Mouse (Mus musculus): ENCODE measurements around the gene Hoxb8. TPM values are rescaled to one million over a fixed set of nuclear protein-coding genes. Genes with fewer than 3 reads are reported as not detected.

The Hoxb8 gene
- polyA plus RNA-seq, 1 experiment from 2014 or later: not detected

DNA sequence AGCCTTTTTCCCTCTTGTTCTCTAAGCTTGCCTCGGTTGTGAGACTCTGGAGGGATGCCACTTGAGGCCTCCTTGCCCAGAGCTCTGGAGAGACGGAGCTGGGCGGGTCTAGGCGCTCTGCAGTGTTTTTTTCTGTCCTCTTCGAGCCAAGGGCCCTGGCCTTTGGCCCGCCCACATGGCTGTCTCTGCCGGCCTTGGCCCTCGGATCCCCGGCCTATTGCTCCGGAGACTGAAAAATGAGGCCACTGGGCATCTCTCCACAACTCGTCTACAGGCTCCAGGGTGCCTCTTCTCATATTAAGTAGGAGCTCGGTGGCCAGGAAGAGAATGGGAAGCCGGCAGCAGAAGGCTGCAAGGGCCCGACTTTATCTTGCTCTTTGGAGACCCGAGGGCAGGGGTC lies 20.1 kb downstream of the Hoxb8 start:
- no peak for ATAC-seq
- Histone ChIP-seq H3K9me3 (replicated peaks; ENCODE audit: control insufficient read depth, low read length, poor library complexity, severe bottlenecking) (no peaks in the 10 kb centered on the region), H3K4me1 (ENCODE audit: control insufficient read depth, insufficient read depth, low read length) (no peaks in the 10 kb centered on the region), H3K36me3 (ENCODE audit: control insufficient read depth, insufficient read depth, low read length) (no peaks in the 10 kb centered on the region), H3K27ac (ENCODE audit: low read length) (no peak overlapping the region), H3K27me3 (ENCODE audit: control insufficient read depth, insufficient read depth, low read depth, low read length) (peaks cover 85% of the 10 kb centered on the region), H3K9ac (ENCODE audit: low read depth, low read length) (no peak overlapping the region), H3K4me3 (ENCODE audit: low read depth, low read length) (no peak overlapping the region), H3K4me2 (ENCODE audit: low read length) (no peak overlapping the region)
- WGBS: under 1% methylated on average over 15 of the region's 15 CpGs

DNA sequence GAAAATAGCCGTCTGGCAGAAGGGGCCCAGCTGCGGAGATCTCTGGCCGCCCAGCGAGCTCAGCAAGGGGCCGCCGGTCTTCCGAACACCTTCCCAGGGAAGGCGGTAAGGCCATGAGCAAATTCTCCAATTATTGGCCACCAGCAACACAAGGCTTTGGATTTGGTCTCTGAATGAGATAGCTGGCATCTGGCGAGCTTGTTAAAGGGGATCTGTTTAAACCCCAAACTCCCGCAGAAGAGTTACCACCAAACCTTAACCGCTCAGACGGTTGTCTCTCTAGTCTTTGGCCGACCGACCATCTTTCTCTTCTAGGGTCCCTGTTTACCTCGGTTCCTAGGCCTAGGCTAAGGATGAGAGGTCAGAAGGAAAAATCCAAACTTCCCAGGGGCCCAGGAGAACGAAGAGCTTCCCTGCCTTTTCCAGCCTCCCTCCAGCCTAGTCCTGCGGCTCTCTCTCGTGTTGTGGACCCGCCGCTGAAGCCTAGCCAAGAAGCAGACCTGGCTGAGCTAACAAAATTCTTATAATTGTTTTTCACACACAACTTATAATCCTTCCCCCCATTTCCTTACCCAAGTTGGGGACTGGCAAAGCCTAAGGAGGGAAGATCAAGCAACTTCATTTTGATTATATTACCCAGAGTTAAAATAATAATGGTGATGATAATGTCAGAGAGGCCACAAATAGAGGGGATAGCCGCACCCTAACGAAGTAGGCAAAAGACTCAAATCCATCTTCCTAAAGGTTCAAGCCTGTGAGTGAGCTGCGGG lies 20.9 kb downstream of the Hoxb8 start:
- no peak for ATAC-seq
- H3K4me2 ChIP-seq (ENCODE audit: low read length): no peak overlapping the region
- H3K27me3 ChIP-seq (ENCODE audit: control insufficient read depth, insufficient read depth, low read depth, low read length): peaks cover 85% of the 10 kb centered on the region
- no peak overlapping the region for H3K9ac ChIP-seq (ENCODE audit: low read depth, low read length)
- H3K36me3 ChIP-seq (ENCODE audit: control insufficient read depth, insufficient read depth, low read length): no peaks in the 10 kb centered on the region
- WGBS: 3% methylated on average over 23 of the region's 23 CpGs
- no peaks in the 10 kb centered on the region for H3K9me3 ChIP-seq (replicated peaks; ENCODE audit: control insufficient read depth, low read length, poor library complexity, severe bottlenecking)
- no peak overlapping the region for H3K4me3 ChIP-seq (ENCODE audit: low read depth, low read length)
- no peak overlapping the region for H3K27ac ChIP-seq (ENCODE audit: low read length)
- no peaks in the 10 kb centered on the region for H3K4me1 ChIP-seq (ENCODE audit: control insufficient read depth, insufficient read depth, low read length)

DNA sequence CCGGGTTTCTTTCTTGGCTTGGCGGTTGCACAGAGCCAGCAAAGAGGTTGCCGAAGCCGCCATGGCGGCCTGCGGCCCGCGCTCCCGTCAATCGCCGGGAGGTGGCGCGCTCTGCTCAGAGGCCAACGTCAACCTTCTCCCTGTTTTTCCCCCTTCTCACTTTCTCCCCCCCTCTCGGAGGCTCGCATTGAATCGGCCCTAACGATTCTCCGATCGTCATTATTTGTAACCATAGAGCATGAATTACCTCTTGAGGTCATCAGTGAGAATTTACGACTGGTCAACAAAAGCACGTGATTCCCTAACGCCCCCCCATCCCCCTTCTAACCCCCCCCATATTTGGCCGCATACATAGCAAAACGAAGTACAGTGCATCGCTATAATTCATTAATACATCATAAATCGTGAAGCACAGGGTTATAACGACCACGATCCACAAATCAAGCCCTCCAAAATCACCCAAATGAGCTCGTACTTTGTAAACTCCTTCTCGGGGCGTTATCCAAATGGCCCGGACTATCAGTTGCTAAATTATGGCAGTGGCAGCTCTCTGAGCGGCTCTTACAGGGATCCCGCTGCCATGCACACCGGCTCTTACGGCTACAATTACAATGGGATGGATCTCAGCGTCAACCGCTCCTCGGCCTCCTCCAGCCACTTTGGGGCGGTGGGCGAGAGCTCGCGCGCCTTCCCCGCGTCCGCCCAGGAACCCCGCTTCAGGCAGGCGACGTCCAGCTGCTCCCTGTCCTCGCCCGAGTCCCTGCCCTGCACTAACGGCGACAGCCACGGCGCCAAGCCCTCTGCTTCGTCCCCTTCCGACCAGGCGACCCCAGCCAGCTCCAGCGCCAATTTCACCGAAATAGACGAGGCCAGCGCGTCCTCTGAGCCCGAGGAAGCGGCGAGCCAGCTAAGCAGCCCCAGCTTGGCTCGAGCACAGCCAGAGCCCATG lies 21.7 kb downstream of the Hoxb8 start, which contains the start of gene Hoxb5:
Gene Hoxb5 (plus strand): TSS at position 186 of the 949 bp plus-strand sequence.
- Histone ChIP-seq H3K9ac (ENCODE audit: low read depth, low read length) (no peak within 1 kb of the TSS), H3K4me3 (ENCODE audit: low read depth, low read length) (no peak within 1 kb of the TSS), H3K36me3 (ENCODE audit: control insufficient read depth, insufficient read depth, low read length) (no peaks in the 10 kb centered on the region), H3K4me1 (ENCODE audit: control insufficient read depth, insufficient read depth, low read length) (no peaks in the 10 kb centered on the region), H3K27me3 (ENCODE audit: control insufficient read depth, insufficient read depth, low read depth, low read length) (peaks cover 85% of the 10 kb centered on the region), H3K9me3 (replicated peaks; ENCODE audit: control insufficient read depth, low read length, poor library complexity, severe bottlenecking) (no peaks in the 10 kb centered on the region), H3K4me2 (ENCODE audit: low read length) (no peak within 1 kb of the TSS), H3K27ac (ENCODE audit: low read length) (no peak within 1 kb of the TSS)
- 1% methylated on average over 69 of the region's 69 CpGs for WGBS
- no peak for ATAC-seq

DNA sequence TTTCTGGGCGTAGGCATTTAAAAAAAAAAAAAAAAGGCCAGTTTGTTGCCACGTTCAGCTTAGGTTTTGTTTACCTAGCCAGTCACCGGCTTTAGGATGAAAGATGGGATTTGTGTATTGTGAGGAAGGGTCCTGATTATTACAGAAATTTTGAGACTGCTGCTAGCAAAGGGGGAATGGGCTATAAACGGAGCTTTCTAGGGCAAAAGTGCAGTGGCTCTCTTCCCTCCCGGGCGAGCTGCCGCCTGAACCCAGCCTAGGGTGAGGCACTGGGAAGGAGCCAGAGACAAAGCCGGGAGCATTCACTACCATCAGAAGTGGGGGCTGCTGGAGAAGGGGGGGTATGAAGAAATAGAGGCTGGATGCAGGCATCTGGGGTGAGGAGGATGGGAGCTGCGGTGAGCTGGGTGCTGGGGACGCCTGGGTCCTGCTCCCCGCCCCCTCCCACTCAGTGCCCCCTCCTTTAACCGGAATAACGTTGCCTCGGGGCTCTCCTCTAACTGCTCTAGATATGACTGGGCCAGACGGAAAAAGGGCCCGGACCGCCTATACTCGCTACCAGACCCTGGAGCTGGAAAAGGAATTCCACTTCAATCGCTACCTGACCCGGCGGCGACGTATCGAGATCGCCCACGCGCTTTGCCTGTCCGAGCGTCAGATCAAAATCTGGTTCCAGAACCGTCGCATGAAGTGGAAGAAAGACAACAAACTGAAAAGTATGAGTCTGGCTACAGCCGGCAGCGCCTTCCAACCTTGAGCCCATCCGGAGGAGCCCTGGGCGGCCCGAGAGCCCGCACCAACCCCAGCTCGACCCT lies 22.9 kb downstream of the Hoxb8 start:
- H3K4me3 ChIP-seq (ENCODE audit: low read depth, low read length): no peak overlapping the region
- H3K27me3 ChIP-seq (ENCODE audit: control insufficient read depth, insufficient read depth, low read depth, low read length): peaks cover 91% of the 10 kb centered on the region
- no peak overlapping the region for H3K4me2 ChIP-seq (ENCODE audit: low read length)
- no peak overlapping the region for H3K9ac ChIP-seq (ENCODE audit: low read depth, low read length)
- H3K4me1 ChIP-seq (ENCODE audit: control insufficient read depth, insufficient read depth, low read length): no peaks in the 10 kb centered on the region
- H3K27ac ChIP-seq (ENCODE audit: low read length): no peak overlapping the region
- 1% methylated on average over 38 of the region's 38 CpGs for WGBS
- ATAC-seq: no peak
- no peaks in the 10 kb centered on the region for H3K9me3 ChIP-seq (replicated peaks; ENCODE audit: control insufficient read depth, low read length, poor library complexity, severe bottlenecking)
- H3K36me3 ChIP-seq (ENCODE audit: control insufficient read depth, insufficient read depth, low read length): no peaks in the 10 kb centered on the region

DNA sequence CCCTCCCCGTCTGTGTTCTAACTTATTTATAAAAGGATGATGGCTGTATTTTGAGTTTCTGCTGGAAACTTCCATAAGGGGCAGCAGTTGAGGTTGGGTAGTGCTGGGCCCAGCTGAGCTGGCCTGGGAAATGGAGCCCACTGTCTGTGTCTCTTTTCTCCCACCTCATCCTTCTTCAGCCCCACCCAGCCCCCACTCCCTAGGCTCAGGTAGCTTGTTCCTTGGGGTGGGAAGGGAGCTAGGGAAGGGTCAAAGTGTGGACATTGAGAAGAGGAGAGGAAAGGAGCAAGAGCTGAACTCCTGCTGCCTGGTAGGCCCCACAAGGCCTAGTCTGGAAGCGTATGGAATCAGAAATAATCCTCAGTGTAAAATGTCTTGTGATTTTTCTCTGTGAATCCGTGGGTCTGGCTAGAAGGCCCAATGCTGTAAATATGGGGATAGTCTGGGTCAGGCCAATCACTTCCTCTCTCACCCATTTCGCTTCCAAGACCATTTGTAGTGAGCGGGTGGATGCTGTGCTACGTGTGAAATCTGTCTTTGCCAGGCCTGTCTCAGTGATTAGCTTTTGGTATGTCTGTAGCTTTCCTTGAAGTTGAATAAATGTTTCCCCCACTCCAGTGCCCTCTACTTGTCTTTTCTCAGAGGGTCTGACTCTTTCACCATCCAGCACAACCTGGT lies 23.9 kb downstream of the Hoxb8 start:
- Histone ChIP-seq H3K27ac (ENCODE audit: low read length) (no peak overlapping the region), H3K4me1 (ENCODE audit: control insufficient read depth, insufficient read depth, low read length) (no peaks in the 10 kb centered on the region), H3K27me3 (ENCODE audit: control insufficient read depth, insufficient read depth, low read depth, low read length) (peaks cover 91% of the 10 kb centered on the region), H3K9ac (ENCODE audit: low read depth, low read length) (no peak overlapping the region), H3K4me3 (ENCODE audit: low read depth, low read length) (no peak overlapping the region), H3K9me3 (replicated peaks; ENCODE audit: control insufficient read depth, low read length, poor library complexity, severe bottlenecking) (no peaks in the 10 kb centered on the region), H3K4me2 (ENCODE audit: low read length) (no peak overlapping the region), H3K36me3 (ENCODE audit: control insufficient read depth, insufficient read depth, low read length) (no peaks in the 10 kb centered on the region)
- WGBS: 28% methylated on average over 6 of the region's 6 CpGs
- ATAC-seq: no peak

DNA sequence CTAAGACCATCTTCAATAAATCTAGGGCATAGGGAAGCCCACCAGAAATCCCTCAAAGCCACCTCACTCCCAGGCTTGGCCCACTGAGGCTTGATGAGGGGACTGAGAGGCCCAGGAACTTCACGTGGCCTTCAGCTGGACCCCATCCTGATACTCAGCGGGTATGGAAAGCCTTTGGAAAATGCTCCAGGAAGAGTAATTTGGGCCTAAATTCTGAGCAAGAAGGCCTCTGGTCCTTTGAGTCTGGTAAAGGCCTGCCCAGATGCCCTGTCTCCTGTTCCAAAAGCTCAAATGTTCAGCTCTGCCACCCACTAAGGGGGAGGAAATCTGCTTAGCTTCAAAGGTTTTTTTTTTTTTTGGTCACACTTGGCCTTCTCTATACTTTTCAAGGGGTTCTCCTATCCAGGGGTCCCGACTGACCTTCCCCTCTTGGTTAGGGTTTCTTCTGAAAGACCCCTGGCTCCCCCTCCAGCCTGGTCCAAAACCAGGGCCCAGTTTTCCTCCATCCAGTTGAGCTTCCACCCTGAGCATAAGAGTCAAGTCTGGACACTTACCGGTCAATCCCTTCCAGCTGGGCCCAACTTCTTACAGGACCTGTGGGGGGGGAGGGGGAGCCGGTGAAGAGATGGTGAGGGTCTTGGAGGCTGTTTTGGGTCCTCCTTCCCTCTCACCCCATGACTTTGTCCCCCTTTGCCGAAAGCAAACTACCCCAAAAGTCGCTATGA lies 24.6 kb downstream of the Hoxb8 start:
- H3K4me1 ChIP-seq (ENCODE audit: control insufficient read depth, insufficient read depth, low read length): no peaks in the 10 kb centered on the region
- H3K27ac ChIP-seq (ENCODE audit: low read length): no peak overlapping the region
- ATAC-seq: no peak
- H3K9ac ChIP-seq (ENCODE audit: low read depth, low read length): no peak overlapping the region
- no peaks in the 10 kb centered on the region for H3K36me3 ChIP-seq (ENCODE audit: control insufficient read depth, insufficient read depth, low read length)
- 5% methylated on average over 7 of the region's 7 CpGs for WGBS
- H3K4me2 ChIP-seq (ENCODE audit: low read length): no peak overlapping the region
- no peaks in the 10 kb centered on the region for H3K9me3 ChIP-seq (replicated peaks; ENCODE audit: control insufficient read depth, low read length, poor library complexity, severe bottlenecking)
- no peak overlapping the region for H3K4me3 ChIP-seq (ENCODE audit: low read depth, low read length)
- peaks cover 92% of the 10 kb centered on the region for H3K27me3 ChIP-seq (ENCODE audit: control insufficient read depth, insufficient read depth, low read depth, low read length)

DNA sequence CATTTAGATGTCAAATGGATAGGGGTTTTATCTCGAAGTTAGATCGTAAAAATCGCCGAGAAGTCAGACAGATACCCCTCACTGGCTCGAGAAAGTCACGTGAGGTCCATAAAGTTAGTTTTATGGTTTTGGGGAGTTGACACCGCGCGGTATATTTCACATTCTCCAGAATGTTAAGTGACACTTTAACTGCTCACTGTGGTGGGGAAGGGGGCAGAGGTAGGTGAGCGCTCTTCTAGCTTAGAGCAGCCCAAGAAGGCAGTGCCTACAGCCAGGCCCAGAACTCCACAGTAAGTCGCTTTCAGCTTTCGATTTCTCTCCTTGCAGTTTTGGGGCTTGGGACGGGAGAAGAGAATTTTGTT lies 25.2 kb downstream of the Hoxb8 start:
- Histone ChIP-seq H3K9ac (ENCODE audit: low read depth, low read length) (no peak overlapping the region), H3K4me2 (ENCODE audit: low read length) (no peak overlapping the region)

DNA sequence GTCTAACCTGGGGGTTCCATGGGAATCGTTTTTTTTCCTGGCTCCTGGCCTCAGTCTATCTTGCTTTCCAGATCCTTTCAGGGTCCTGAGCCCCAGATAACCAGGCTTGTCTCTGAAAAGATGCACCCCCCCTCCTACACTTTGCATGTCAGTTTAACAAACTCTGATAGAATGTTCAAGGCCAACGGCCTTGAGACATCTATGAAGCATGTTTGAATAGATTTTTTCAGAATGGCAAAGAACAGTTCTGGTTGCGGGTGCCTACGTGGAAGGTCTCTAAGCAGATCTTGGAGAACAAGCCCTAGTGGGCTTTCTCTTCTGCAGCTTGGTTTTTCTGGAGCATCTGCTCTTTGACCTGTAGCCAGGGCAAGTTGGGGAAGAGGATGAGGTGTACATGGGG lies 27.1 kb downstream of the Hoxb8 start:
- Histone ChIP-seq H3K4me1 (ENCODE audit: control insufficient read depth, insufficient read depth, low read length) (no peaks in the 10 kb centered on the region), H3K9ac (ENCODE audit: low read depth, low read length) (no peak overlapping the region), H3K4me2 (ENCODE audit: low read length) (no peak overlapping the region)

More for the DNA sequence above, 25.2 kb downstream of the Hoxb8 start:
- no peak overlapping the region for H3K4me3 ChIP-seq (ENCODE audit: low read depth, low read length)
- WGBS: 2% methylated on average over 13 of the region's 13 CpGs
- H3K27ac ChIP-seq (ENCODE audit: low read length): no peak overlapping the region
- no peaks in the 10 kb centered on the region for H3K36me3 ChIP-seq (ENCODE audit: control insufficient read depth, insufficient read depth, low read length)
- no peaks in the 10 kb centered on the region for H3K9me3 ChIP-seq (replicated peaks; ENCODE audit: control insufficient read depth, low read length, poor library complexity, severe bottlenecking)
- H3K27me3 ChIP-seq (ENCODE audit: control insufficient read depth, insufficient read depth, low read depth, low read length): peaks cover 93% of the 10 kb centered on the region
- no peak for ATAC-seq
- no peaks in the 10 kb centered on the region for H3K4me1 ChIP-seq (ENCODE audit: control insufficient read depth, insufficient read depth, low read length)

More for the DNA sequence above, 27.1 kb downstream of the Hoxb8 start:
- 9% methylated on average over 4 of the region's 4 CpGs for WGBS
- Histone ChIP-seq H3K27me3 (ENCODE audit: control insufficient read depth, insufficient read depth, low read depth, low read length) (peaks cover 93% of the 10 kb centered on the region), H3K9me3 (replicated peaks; ENCODE audit: control insufficient read depth, low read length, poor library complexity, severe bottlenecking) (no peaks in the 10 kb centered on the region), H3K36me3 (ENCODE audit: control insufficient read depth, insufficient read depth, low read length) (no peaks in the 10 kb centered on the region), H3K4me3 (ENCODE audit: low read depth, low read length) (no peak overlapping the region), H3K27ac (ENCODE audit: low read length) (no peak overlapping the region)
- ATAC-seq: no peak

Measured in midbrain, embryonic 16.5 days (tissue).